Mouse (Mus musculus) heart, postnatal 10 days (tissue): ENCODE data around the gene Fgf12. TPM values are rescaled to one million over a fixed set of nuclear protein-coding genes. Genes with fewer than 3 reads are reported as not detected.

ENCODE experiments used
- DNase-seq, 2 experiments: peaks; one replicate each; pipeline ENCODE4 v3.0.0; 2021
- intact Hi-C: fragments of 180-260 bp; cut with DNase I; formaldehyde crosslinking; loops from one replicate; pipeline ENCODE4 v1.15.1; 2025
- total RNA-seq, 2 experiments: library from RNA; stranded (reverse); gene quantifications; 2 replicates each; pipeline ENCODE4 v1.2.3; 2021

The Fgf12 gene
- total RNA-seq, 2 experiments from 2014 or later: 9.1 to 26.9 TPM

- peak; percentile 60 to 77 for DNase-seq
- intact Hi-C loops: loop anchor here (1.0 to 2.0 kb wide), 2 partner anchors 350 to 1022 kb away; no protein-coding TSS in a partner anchor
Measured at GRCm38 (mm10) chr16:28490515-28490914, 262.4 kb downstream of the Fgf12 start.

GRCm38 (mm10) chr16:28484920-28485319 lies 267.9 kb downstream of the Fgf12 start:
- DNase-seq: no peak
- intact Hi-C loops: no loop called here

- no peak for DNase-seq
- intact Hi-C loops: no loop called here
Measured at GRCm38 (mm10) chr16:28479022-28479421, 273.8 kb downstream of the Fgf12 start.

GRCm38 (mm10) chr16:28476651-28477050 lies 276.2 kb downstream of the Fgf12 start:
- DNase-seq: no peak

GRCm38 (mm10) chr16:28475553-28475952 lies 277.3 kb downstream of the Fgf12 start:
- DNase-seq: no peak
- intact Hi-C loops: no loop called here

More at GRCm38 (mm10) chr16:28476651-28477050, 276.2 kb downstream of the Fgf12 start:
- intact Hi-C loops: no loop called here

GRCm38 (mm10) chr16:28454821-28455220 lies 298.0 kb downstream of the Fgf12 start:
- intact Hi-C loops: no loop called here
- no peak for DNase-seq

- no peak for DNase-seq
- intact Hi-C loops: no loop called here
Measured at GRCm38 (mm10) chr16:28447114-28447455, 305.8 kb downstream of the Fgf12 start.

GRCm38 (mm10) chr16:28446334-28447113 lies 306.3 kb downstream of the Fgf12 start:
- intact Hi-C loops: no loop called here
- peak; percentile 11 to 12 for DNase-seq

- no peak for DNase-seq
- intact Hi-C loops: no loop called here
Measured at GRCm38 (mm10) chr16:28445800-28446333, 307.0 kb downstream of the Fgf12 start.

GRCm38 (mm10) chr16:28444993-28445799 lies 307.7 kb downstream of the Fgf12 start:
- intact Hi-C loops: no loop called here
- peak; percentile 25 to 30 for DNase-seq

- intact Hi-C loops: no loop called here
Measured at GRCm38 (mm10) chr16:28421617-28422016, 331.3 kb downstream of the Fgf12 start.

GRCm38 (mm10) chr16:28419693-28420299 lies 333.1 kb downstream of the Fgf12 start:
- no peak for DNase-seq
- intact Hi-C loops: no loop called here

More at GRCm38 (mm10) chr16:28421617-28422016, 331.3 kb downstream of the Fgf12 start:
- no peak for DNase-seq

- intact Hi-C loops: no loop called here
- DNase-seq: no peak
Measured at GRCm38 (mm10) chr16:28411210-28411817, 341.6 kb downstream of the Fgf12 start.

GRCm38 (mm10) chr16:28408294-28408693 lies 344.6 kb downstream of the Fgf12 start:
- DNase-seq: no peak
- intact Hi-C loops: no loop called here

- intact Hi-C loops: no loop called here
- no peak for DNase-seq
Measured at GRCm38 (mm10) chr16:28407892-28408291, 345.0 kb downstream of the Fgf12 start.

GRCm38 (mm10) chr16:28404156-28404555 lies 348.7 kb downstream of the Fgf12 start:
- intact Hi-C loops: no loop called here
- DNase-seq: no peak

GRCm38 (mm10) chr16:28402701-28403100 lies 350.2 kb downstream of the Fgf12 start:
- intact Hi-C loops: no loop called here
- no peak for DNase-seq

GRCm38 (mm10) chr16:28391283-28391682 lies 361.6 kb downstream of the Fgf12 start:
- DNase-seq: no peak
- intact Hi-C loops: no loop called here

GRCm38 (mm10) chr16:28389114-28389513 lies 363.8 kb downstream of the Fgf12 start:
- intact Hi-C loops: no loop called here
- no peak for DNase-seq

- intact Hi-C loops: no loop called here
Measured at GRCm38 (mm10) chr16:28374790-28375189, 378.1 kb downstream of the Fgf12 start.

GRCm38 (mm10) chr16:28373311-28373710 lies 379.6 kb downstream of the Fgf12 start:
- no peak for DNase-seq
- intact Hi-C loops: no loop called here

More at GRCm38 (mm10) chr16:28374790-28375189, 378.1 kb downstream of the Fgf12 start:
- no peak for DNase-seq
